Mouse (Mus musculus): ENCODE results near the gene Ap4b1. TPM values are rescaled to one million over a fixed set of nuclear protein-coding genes. Genes with fewer than 3 reads are reported as not detected.

Gene Ap4b1
- polyA plus RNA-seq, 1 experiment from 2014 or later: 14.1 TPM

DNA sequence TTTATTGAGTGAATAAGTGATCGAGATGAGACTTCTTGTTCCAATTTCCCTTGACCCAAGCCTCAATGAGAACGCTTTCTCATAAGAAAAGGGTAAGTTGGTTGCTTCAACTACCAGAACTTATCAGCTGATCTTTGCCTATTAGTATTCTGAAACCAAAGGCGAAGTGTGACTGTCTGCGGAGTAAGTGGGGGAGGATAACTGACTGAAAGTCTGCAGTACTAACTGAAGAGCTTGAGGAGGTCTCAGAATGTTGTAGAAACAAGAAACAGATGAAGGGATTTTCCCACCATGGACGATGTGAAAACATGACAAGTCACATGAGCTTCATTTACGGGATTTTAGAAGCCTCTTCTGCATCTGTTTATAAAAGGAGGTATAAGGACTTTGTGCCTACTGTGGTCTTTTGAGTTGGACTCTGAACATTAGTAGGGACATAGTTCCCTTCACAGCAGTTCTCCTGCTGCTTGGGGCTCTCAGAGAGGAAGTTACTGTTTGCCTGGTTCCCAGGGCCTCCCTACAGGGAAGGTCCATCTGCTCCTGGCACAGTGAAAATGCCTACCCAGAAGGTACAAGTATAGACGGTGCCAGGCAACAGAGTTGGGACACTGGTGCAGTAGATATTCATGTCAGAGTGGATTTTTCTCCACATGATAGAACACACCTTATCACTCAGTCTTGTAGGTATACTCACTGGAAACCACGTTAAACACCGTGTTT lies 41.5 kb downstream of the Ap4b1 start:
- H3K9me3 ChIP-seq (ENCODE audit: low read length): no peaks in the 10 kb centered on the region
- no peak overlapping the region for H3K9ac ChIP-seq (replicated peaks)
- 62% methylated on average over 9 of the region's 9 CpGs for WGBS (ENCODE audit: insufficient replicate concordance)
- no peaks in the 10 kb centered on the region for H3K4me1 ChIP-seq (ENCODE audit: insufficient read depth)
- no peaks in the 10 kb centered on the region for H3K27me3 ChIP-seq (ENCODE audit: insufficient read depth, low read length)
- no peak overlapping the region for H3K27ac ChIP-seq (ENCODE audit: low read depth)
- H3K4me2 ChIP-seq (ENCODE audit: low read depth, low read length): no peak overlapping the region
- H3K4me3 ChIP-seq (ENCODE audit: low read depth, low read length): no peak overlapping the region
- no peaks in the 10 kb centered on the region for H3K36me3 ChIP-seq (replicated peaks; ENCODE audit: insufficient read depth, low read length)
- DNase-seq: no peak
- no peak for ATAC-seq
- no peak for TF ChIP-seq EP300 (IDR thresholded peaks at IDR 0.05; ENCODE audit: low read depth)
- TF ChIP-seq CTCF (IDR thresholded peaks at IDR 0.05; ENCODE audit: low read depth): no peak

- TF ChIP-seq EP300 (IDR thresholded peaks at IDR 0.05; ENCODE audit: low read depth): no peak
- no peak for TF ChIP-seq CTCF (IDR thresholded peaks at IDR 0.05; ENCODE audit: low read depth)
- no peaks in the 10 kb centered on the region for H3K27me3 ChIP-seq (ENCODE audit: insufficient read depth, low read length)
- no peak for DNase-seq
- H3K4me3 ChIP-seq (ENCODE audit: low read depth, low read length): no peak overlapping the region
- no peak for ATAC-seq
- H3K9me3 ChIP-seq (ENCODE audit: low read length): no peaks in the 10 kb centered on the region
- WGBS (ENCODE audit: insufficient replicate concordance): 85% methylated on average over 6 of the region's 6 CpGs
- no peak overlapping the region for H3K4me2 ChIP-seq (ENCODE audit: low read depth, low read length)
- H3K4me1 ChIP-seq (ENCODE audit: insufficient read depth): no peaks in the 10 kb centered on the region
- no peaks in the 10 kb centered on the region for H3K36me3 ChIP-seq (replicated peaks; ENCODE audit: insufficient read depth, low read length)
- H3K27ac ChIP-seq (ENCODE audit: low read depth): no peak overlapping the region
- no peak overlapping the region for H3K9ac ChIP-seq (replicated peaks)
These were observed 42.2 kb downstream of the Ap4b1 start for GRCm38 (mm10) chr3:103851481-103851880.

- no peaks in the 10 kb centered on the region for H3K9me3 ChIP-seq (ENCODE audit: low read length)
- H3K9ac ChIP-seq (replicated peaks): no peak overlapping the region
- H3K27ac ChIP-seq (ENCODE audit: low read depth): no peak overlapping the region
- no peaks in the 10 kb centered on the region for H3K27me3 ChIP-seq (ENCODE audit: insufficient read depth, low read length)
- no peaks in the 10 kb centered on the region for H3K36me3 ChIP-seq (replicated peaks; ENCODE audit: insufficient read depth, low read length)
- no peak overlapping the region for H3K4me3 ChIP-seq (ENCODE audit: low read depth, low read length)
- TF ChIP-seq CTCF (IDR thresholded peaks at IDR 0.05; ENCODE audit: low read depth) (no peak), EP300 (IDR thresholded peaks at IDR 0.05; ENCODE audit: low read depth) (no peak)
- H3K4me1 ChIP-seq (ENCODE audit: insufficient read depth): no peaks in the 10 kb centered on the region
- ATAC-seq: no peak
- 73% methylated on average over 8 of the region's 8 CpGs for WGBS (ENCODE audit: insufficient replicate concordance)
- no peak overlapping the region for H3K4me2 ChIP-seq (ENCODE audit: low read depth, low read length)
- DNase-seq: no peak
These were observed 42.6 kb downstream of the Ap4b1 start for GRCm38 (mm10) chr3:103851882-103852281.

DNA sequence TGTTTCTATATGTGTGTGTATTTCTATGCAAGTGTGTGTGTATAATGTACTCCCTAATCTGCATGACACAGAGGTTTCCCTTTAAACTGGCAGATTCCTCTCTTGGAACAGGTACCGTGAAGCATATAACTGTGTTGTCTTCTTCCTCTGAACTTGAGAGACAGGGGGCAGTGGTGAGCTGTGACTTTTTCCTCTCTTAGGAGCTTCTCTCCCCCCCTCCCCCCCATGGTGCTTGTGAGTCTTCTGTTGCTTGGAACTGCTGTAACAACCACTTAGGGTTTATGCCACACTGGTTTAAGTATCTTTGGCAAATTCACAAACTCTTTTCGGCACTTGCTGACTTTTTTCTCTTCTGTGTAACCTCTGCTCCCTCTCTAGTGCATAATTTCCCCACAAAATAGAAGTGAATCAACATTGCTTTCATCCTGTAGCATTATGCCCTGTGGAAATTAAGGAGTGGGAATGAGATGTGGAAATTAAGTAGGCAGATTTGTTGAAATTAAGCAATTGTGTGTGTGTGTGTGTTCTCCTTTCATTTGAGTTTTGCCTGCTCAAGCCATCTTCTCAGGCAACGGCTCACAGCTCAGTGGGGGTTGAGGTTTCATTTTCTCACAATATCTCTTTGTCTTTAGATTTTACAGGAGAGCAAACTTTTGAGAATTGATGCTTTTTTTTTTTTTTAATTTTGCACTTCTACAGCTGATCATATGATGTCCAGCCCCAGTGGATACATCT lies 43.4 kb downstream of the Ap4b1 start:
- 0 out of 2 replicates have a peak, but pooled peaks have one; percentile 47 for ATAC-seq
- DNase-seq: peak; percentile 63
- no peaks in the 10 kb centered on the region for H3K36me3 ChIP-seq (replicated peaks; ENCODE audit: insufficient read depth, low read length)
- no peaks in the 10 kb centered on the region for H3K27me3 ChIP-seq (ENCODE audit: insufficient read depth, low read length)
- no peak for TF ChIP-seq EP300 (IDR thresholded peaks at IDR 0.05; ENCODE audit: low read depth)
- TF ChIP-seq CTCF (IDR thresholded peaks at IDR 0.05; ENCODE audit: low read depth): peak; percentile 69
- no peak overlapping the region for H3K9ac ChIP-seq (replicated peaks)
- H3K27ac ChIP-seq (ENCODE audit: low read depth): no peak overlapping the region
- no peaks in the 10 kb centered on the region for H3K4me1 ChIP-seq (ENCODE audit: insufficient read depth)
- no peak overlapping the region for H3K4me3 ChIP-seq (ENCODE audit: low read depth, low read length)
- no peak overlapping the region for H3K4me2 ChIP-seq (ENCODE audit: low read depth, low read length)
- 57% methylated on average over 3 of the region's 3 CpGs for WGBS (ENCODE audit: insufficient replicate concordance)
- no peaks in the 10 kb centered on the region for H3K9me3 ChIP-seq (ENCODE audit: low read length)

GRCm38 (mm10) chr3:103853804-103854203 lies 44.5 kb downstream of the Ap4b1 start:
- ATAC-seq: no peak
- H3K4me2 ChIP-seq (ENCODE audit: low read depth, low read length): no peak overlapping the region
- no peak overlapping the region for H3K9ac ChIP-seq (replicated peaks)
- DNase-seq: no peak
- no peaks in the 10 kb centered on the region for H3K36me3 ChIP-seq (replicated peaks; ENCODE audit: insufficient read depth, low read length)
- no peak overlapping the region for H3K4me3 ChIP-seq (ENCODE audit: low read depth, low read length)
- 73% methylated on average over 8 of the region's 8 CpGs for WGBS (ENCODE audit: insufficient replicate concordance)
- no peaks in the 10 kb centered on the region for H3K9me3 ChIP-seq (ENCODE audit: low read length)
- H3K4me1 ChIP-seq (ENCODE audit: insufficient read depth): no peaks in the 10 kb centered on the region
- TF ChIP-seq CTCF (IDR thresholded peaks at IDR 0.05; ENCODE audit: low read depth) (no peak), EP300 (IDR thresholded peaks at IDR 0.05; ENCODE audit: low read depth) (no peak)
- H3K27ac ChIP-seq (ENCODE audit: low read depth): no peak overlapping the region
- H3K27me3 ChIP-seq (ENCODE audit: insufficient read depth, low read length): no peaks in the 10 kb centered on the region

DNA sequence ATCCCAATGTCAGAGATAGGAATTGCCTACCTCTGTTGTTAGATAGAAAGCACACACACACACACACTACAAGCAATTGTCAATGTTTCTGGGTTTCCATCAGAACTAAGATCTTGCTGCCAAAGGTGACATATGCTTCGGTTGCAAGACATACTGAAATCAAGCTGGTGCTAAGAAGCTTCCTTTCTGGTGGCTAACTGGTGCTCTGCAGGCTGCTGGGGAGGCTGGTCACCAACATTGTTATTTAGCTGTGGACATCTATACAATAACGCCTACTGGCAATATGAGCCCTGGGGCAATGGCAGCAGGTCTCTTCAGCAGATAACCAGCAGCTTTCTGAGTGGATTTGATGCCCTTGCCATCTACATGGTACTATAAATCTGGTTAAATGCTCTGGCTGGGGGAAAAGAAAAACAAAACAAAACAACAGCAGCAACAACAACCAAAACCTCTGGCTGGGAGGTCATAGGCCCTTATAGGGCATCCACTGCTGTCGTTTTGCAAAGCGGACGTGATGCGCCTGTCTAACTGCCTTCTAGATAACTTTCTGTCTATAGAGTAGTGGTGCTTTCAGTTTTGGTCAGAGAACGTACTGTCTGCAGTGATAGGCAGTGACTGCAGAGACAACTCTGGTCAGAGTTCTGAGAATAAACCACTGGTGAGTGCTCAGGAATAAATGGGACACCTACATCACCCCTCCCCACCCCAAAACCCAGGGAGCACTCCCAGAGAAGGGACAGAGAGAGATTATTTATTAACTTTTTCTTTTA lies 47.9 kb downstream of the Ap4b1 start:
- no peak overlapping the region for H3K9ac ChIP-seq (replicated peaks)
- TF ChIP-seq CTCF (IDR thresholded peaks at IDR 0.05; ENCODE audit: low read depth): no peak
- TF ChIP-seq EP300 (IDR thresholded peaks at IDR 0.05; ENCODE audit: low read depth): no peak
- H3K36me3 ChIP-seq (replicated peaks; ENCODE audit: insufficient read depth, low read length): no peaks in the 10 kb centered on the region
- WGBS (ENCODE audit: insufficient replicate concordance): 71% methylated on average over 7 of the region's 7 CpGs
- no peaks in the 10 kb centered on the region for H3K9me3 ChIP-seq (ENCODE audit: low read length)
- H3K4me3 ChIP-seq (ENCODE audit: low read depth, low read length): no peak overlapping the region
- H3K4me1 ChIP-seq (ENCODE audit: insufficient read depth): no peaks in the 10 kb centered on the region
- no peak for ATAC-seq
- no peak overlapping the region for H3K27ac ChIP-seq (ENCODE audit: low read depth)
- no peak for DNase-seq
- H3K27me3 ChIP-seq (ENCODE audit: insufficient read depth, low read length): no peaks in the 10 kb centered on the region
- H3K4me2 ChIP-seq (ENCODE audit: low read depth, low read length): no peak overlapping the region

Data from liver, postnatal 0 days (tissue).